Mouse (Mus musculus): ENCODE measurements around the gene Pcgf2. TPM values are rescaled to one million over a fixed set of nuclear protein-coding genes. Genes with fewer than 3 reads are reported as not detected.
"Not testable (repeated sequence)": the region's sequence is repeated elsewhere in the genome, so short reads cannot be mapped to it uniquely, and the experiment has no call there.

Gene Pcgf2
- polyA plus RNA-seq, 1 experiment: 175 TPM

GRCm38 (mm10) chr11:97663528-97664338 lies 36.6 kb downstream of the Pcgf2 start:
- TF ChIP-seq CTCF (IDR thresholded peaks at IDR 0.05; ENCODE audit: borderline replicate concordance, extremely low read depth, insufficient read depth, insufficient read length) (no peak), POLR2A (IDR thresholded peaks at IDR 0.05; ENCODE audit: borderline replicate concordance, extremely low read depth, insufficient read depth, insufficient read length, poor library complexity, severe bottlenecking) (no peak)
- peak; percentile 78 for DNase-seq (ENCODE audit: low read depth)

GRCm38 (mm10) chr11:97662893-97663527 lies 37.3 kb downstream of the Pcgf2 start, which contains the start of gene Mllt6:
Gene Mllt6, plus strand, starts transcription at chr11:97663414.
- DNase-seq (ENCODE audit: low read depth): peak; percentile 95
- TF ChIP-seq CTCF (IDR thresholded peaks at IDR 0.05; ENCODE audit: borderline replicate concordance, extremely low read depth, insufficient read depth, insufficient read length): no peak
- peak; percentile 51; the same call in 1 of the 2 replicates for TF ChIP-seq POLR2A (IDR thresholded peaks at IDR 0.05; ENCODE audit: borderline replicate concordance, extremely low read depth, insufficient read depth, insufficient read length, poor library complexity, severe bottlenecking)

- TF ChIP-seq CTCF (IDR thresholded peaks at IDR 0.05; ENCODE audit: borderline replicate concordance, extremely low read depth, insufficient read depth, insufficient read length) (no peak), POLR2A (IDR thresholded peaks at IDR 0.05; ENCODE audit: borderline replicate concordance, extremely low read depth, insufficient read depth, insufficient read length, poor library complexity, severe bottlenecking) (no peak)
- no peak for DNase-seq (ENCODE audit: low read depth)
Measured at GRCm38 (mm10) chr11:97662207-97662892, 37.9 kb downstream of the Pcgf2 start.

- TF ChIP-seq CTCF (IDR thresholded peaks at IDR 0.05; ENCODE audit: borderline replicate concordance, extremely low read depth, insufficient read depth, insufficient read length) (no peak), POLR2A (IDR thresholded peaks at IDR 0.05; ENCODE audit: borderline replicate concordance, extremely low read depth, insufficient read depth, insufficient read length, poor library complexity, severe bottlenecking) (no peak)
Measured at GRCm38 (mm10) chr11:97661648-97662133, 38.6 kb downstream of the Pcgf2 start.

GRCm38 (mm10) chr11:97660734-97661647 lies 39.3 kb downstream of the Pcgf2 start:
- TF ChIP-seq CTCF (IDR thresholded peaks at IDR 0.05; ENCODE audit: borderline replicate concordance, extremely low read depth, insufficient read depth, insufficient read length): no peak
- TF ChIP-seq POLR2A (IDR thresholded peaks at IDR 0.05; ENCODE audit: borderline replicate concordance, extremely low read depth, insufficient read depth, insufficient read length, poor library complexity, severe bottlenecking): no peak
- no peak for DNase-seq (ENCODE audit: low read depth)

More at GRCm38 (mm10) chr11:97661648-97662133, 38.6 kb downstream of the Pcgf2 start:
- DNase-seq (ENCODE audit: low read depth): peak; percentile 31

GRCm38 (mm10) chr11:97659990-97660714 lies 40.1 kb downstream of the Pcgf2 start:
- DNase-seq (ENCODE audit: low read depth): peak; percentile 89
- TF ChIP-seq CTCF (IDR thresholded peaks at IDR 0.05; ENCODE audit: borderline replicate concordance, extremely low read depth, insufficient read depth, insufficient read length) (no peak), POLR2A (IDR thresholded peaks at IDR 0.05; ENCODE audit: borderline replicate concordance, extremely low read depth, insufficient read depth, insufficient read length, poor library complexity, severe bottlenecking) (peak; percentile 63; the same call in 1 of the 2 replicates)

GRCm38 (mm10) chr11:97659267-97659989 lies 40.9 kb downstream of the Pcgf2 start:
- no peak for DNase-seq (ENCODE audit: low read depth)
- TF ChIP-seq POLR2A (IDR thresholded peaks at IDR 0.05; ENCODE audit: borderline replicate concordance, extremely low read depth, insufficient read depth, insufficient read length, poor library complexity, severe bottlenecking): no peak
- TF ChIP-seq CTCF (IDR thresholded peaks at IDR 0.05; ENCODE audit: borderline replicate concordance, extremely low read depth, insufficient read depth, insufficient read length): no peak

- TF ChIP-seq POLR2A (IDR thresholded peaks at IDR 0.05; ENCODE audit: borderline replicate concordance, extremely low read depth, insufficient read depth, insufficient read length, poor library complexity, severe bottlenecking): no peak
- TF ChIP-seq CTCF (IDR thresholded peaks at IDR 0.05; ENCODE audit: borderline replicate concordance, extremely low read depth, insufficient read depth, insufficient read length): no peak
- no peak for DNase-seq (ENCODE audit: low read depth)
Measured at GRCm38 (mm10) chr11:97658751-97659266, 41.5 kb downstream of the Pcgf2 start.

- not testable (repeated sequence) for DNase-seq (ENCODE audit: low read depth)
Measured at GRCm38 (mm10) chr11:97657967-97658366, 42.3 kb downstream of the Pcgf2 start.
